Mouse (Mus musculus): Measurements from ENCODE around the gene Accsl. TPM values are rescaled to one million over a fixed set of nuclear protein-coding genes. Genes with fewer than 3 reads are reported as not detected.

Accsl gene
- polyA plus RNA-seq, 1 experiment from 2014 or later = not detected

- Histone ChIP-seq H3K36me3 (replicated peaks; ENCODE audit: control insufficient read depth, insufficient read depth, low read depth, low read length) (no peaks in the 10 kb centered on the region), H3K4me2 (ENCODE audit: low read depth, low read length) (no peak overlapping the region), H3K4me1 (ENCODE audit: control insufficient read depth, insufficient read depth, low read length) (peaks cover 2% of the 10 kb centered on the region; the same call in 1 of the 2 replicates), H3K9ac (replicated peaks; ENCODE audit: low read length) (no peak overlapping the region), H3K9me3 (replicated peaks; ENCODE audit: control insufficient read depth, low read length) (no peaks in the 10 kb centered on the region), H3K27ac (replicated peaks; ENCODE audit: low read depth, low read length) (no peak overlapping the region), H3K4me3 (ENCODE audit: low read depth, low read length) (no peak overlapping the region), H3K27me3 (ENCODE audit: control insufficient read depth, insufficient read depth, low read length) (no peaks in the 10 kb centered on the region)
- WGBS = 54% methylated on average over 16 of the region's 16 CpGs
- ATAC-seq (replicated peaks; ENCODE audit: insufficient number of reproducible peaks, low FRiP score, low TSS enrichment, low read depth) = 0 out of 2 replicates have a peak, but pooled peaks have one; percentile 10
- DNase-seq (ENCODE audit: low spot score) = peak; percentile 80
Observed at GRCm38 (mm10) chr2:93899397-93900380, 30.7 kb upstream of the Accsl start.

GRCm38 (mm10) chr2:93891611-93892280 is 22.8 kb upstream of the Accsl start:
- 19% methylated on average over 9 of the region's 9 CpGs for WGBS
- Histone ChIP-seq H3K9me3 (replicated peaks; ENCODE audit: control insufficient read depth, low read length) (no peaks in the 10 kb centered on the region), H3K27ac (replicated peaks; ENCODE audit: low read depth, low read length) (no peak overlapping the region)

GRCm38 (mm10) chr2:93890143-93890542 is 21.2 kb upstream of the Accsl start:
- no peak for DNase-seq (ENCODE audit: low spot score)
- no peak overlapping the region for H3K27ac ChIP-seq (replicated peaks; ENCODE audit: low read depth, low read length)
- no peaks in the 10 kb centered on the region for H3K9me3 ChIP-seq (replicated peaks; ENCODE audit: control insufficient read depth, low read length)
- H3K4me1 ChIP-seq (ENCODE audit: control insufficient read depth, insufficient read depth, low read length) = no peaks in the 10 kb centered on the region
- no peak overlapping the region for H3K9ac ChIP-seq (replicated peaks; ENCODE audit: low read length)
- no peak overlapping the region for H3K4me2 ChIP-seq (ENCODE audit: low read depth, low read length)
- WGBS = 70% methylated on average over 8 of the region's 8 CpGs
- H3K36me3 ChIP-seq (replicated peaks; ENCODE audit: control insufficient read depth, insufficient read depth, low read depth, low read length) = no peaks in the 10 kb centered on the region
- no peak overlapping the region for H3K4me3 ChIP-seq (ENCODE audit: low read depth, low read length)
- no peaks in the 10 kb centered on the region for H3K27me3 ChIP-seq (ENCODE audit: control insufficient read depth, insufficient read depth, low read length)
- no peak for ATAC-seq (replicated peaks; ENCODE audit: insufficient number of reproducible peaks, low FRiP score, low TSS enrichment, low read depth)

More at GRCm38 (mm10) chr2:93891611-93892280, 22.8 kb upstream of the Accsl start:
- DNase-seq (ENCODE audit: low spot score) (peak; percentile 55), ATAC-seq (replicated peaks; ENCODE audit: insufficient number of reproducible peaks, low FRiP score, low TSS enrichment, low read depth) (peak; percentile 90)
- H3K4me1 ChIP-seq (ENCODE audit: control insufficient read depth, insufficient read depth, low read length) = no peaks in the 10 kb centered on the region
- no peaks in the 10 kb centered on the region for H3K36me3 ChIP-seq (replicated peaks; ENCODE audit: control insufficient read depth, insufficient read depth, low read depth, low read length)
- H3K4me2 ChIP-seq (ENCODE audit: low read depth, low read length) = no peak overlapping the region
- H3K4me3 ChIP-seq (ENCODE audit: low read depth, low read length) = no peak overlapping the region
- H3K27me3 ChIP-seq (ENCODE audit: control insufficient read depth, insufficient read depth, low read length) = no peaks in the 10 kb centered on the region
- H3K9ac ChIP-seq (replicated peaks; ENCODE audit: low read length) = no peak overlapping the region

GRCm38 (mm10) chr2:93889071-93889470 is 20.1 kb upstream of the Accsl start:
- 89% methylated on average over 7 of the region's 7 CpGs for WGBS
- DNase-seq (ENCODE audit: low spot score) = no peak
- Histone ChIP-seq H3K9me3 (replicated peaks; ENCODE audit: control insufficient read depth, low read length) (no peaks in the 10 kb centered on the region), H3K4me1 (ENCODE audit: control insufficient read depth, insufficient read depth, low read length) (no peaks in the 10 kb centered on the region), H3K36me3 (replicated peaks; ENCODE audit: control insufficient read depth, insufficient read depth, low read depth, low read length) (no peaks in the 10 kb centered on the region), H3K27me3 (ENCODE audit: control insufficient read depth, insufficient read depth, low read length) (no peaks in the 10 kb centered on the region), H3K4me2 (ENCODE audit: low read depth, low read length) (no peak overlapping the region), H3K27ac (replicated peaks; ENCODE audit: low read depth, low read length) (no peak overlapping the region), H3K4me3 (ENCODE audit: low read depth, low read length) (no peak overlapping the region), H3K9ac (replicated peaks; ENCODE audit: low read length) (no peak overlapping the region)
- no peak for ATAC-seq (replicated peaks; ENCODE audit: insufficient number of reproducible peaks, low FRiP score, low TSS enrichment, low read depth)

GRCm38 (mm10) chr2:93888366-93888765 is 19.4 kb upstream of the Accsl start:
- H3K4me2 ChIP-seq (ENCODE audit: low read depth, low read length) = no peak overlapping the region
- H3K9me3 ChIP-seq (replicated peaks; ENCODE audit: control insufficient read depth, low read length) = no peaks in the 10 kb centered on the region
- no peak overlapping the region for H3K27ac ChIP-seq (replicated peaks; ENCODE audit: low read depth, low read length)
- no peak overlapping the region for H3K4me3 ChIP-seq (ENCODE audit: low read depth, low read length)
- no peaks in the 10 kb centered on the region for H3K36me3 ChIP-seq (replicated peaks; ENCODE audit: control insufficient read depth, insufficient read depth, low read depth, low read length)
- DNase-seq (ENCODE audit: low spot score) (no peak), ATAC-seq (replicated peaks; ENCODE audit: insufficient number of reproducible peaks, low FRiP score, low TSS enrichment, low read depth) (no peak)
- H3K4me1 ChIP-seq (ENCODE audit: control insufficient read depth, insufficient read depth, low read length) = no peaks in the 10 kb centered on the region
- H3K9ac ChIP-seq (replicated peaks; ENCODE audit: low read length) = no peak overlapping the region
- H3K27me3 ChIP-seq (ENCODE audit: control insufficient read depth, insufficient read depth, low read length) = no peaks in the 10 kb centered on the region
- 76% methylated on average over 6 of the region's 6 CpGs for WGBS

- no peak for ATAC-seq (replicated peaks; ENCODE audit: insufficient number of reproducible peaks, low FRiP score, low TSS enrichment, low read depth)
- WGBS = 80% methylated on average over 11 of the region's 11 CpGs
- no peak overlapping the region for H3K27ac ChIP-seq (replicated peaks; ENCODE audit: low read depth, low read length)
Observed at GRCm38 (mm10) chr2:93887273-93887672, 18.3 kb upstream of the Accsl start.

GRCm38 (mm10) chr2:93886013-93886794 is 17.2 kb upstream of the Accsl start:
- Histone ChIP-seq H3K9me3 (replicated peaks; ENCODE audit: control insufficient read depth, low read length) (no peaks in the 10 kb centered on the region), H3K4me1 (ENCODE audit: control insufficient read depth, insufficient read depth, low read length) (no peaks in the 10 kb centered on the region), H3K27me3 (ENCODE audit: control insufficient read depth, insufficient read depth, low read length) (no peaks in the 10 kb centered on the region), H3K36me3 (replicated peaks; ENCODE audit: control insufficient read depth, insufficient read depth, low read depth, low read length) (no peaks in the 10 kb centered on the region), H3K4me3 (ENCODE audit: low read depth, low read length) (no peak overlapping the region), H3K9ac (replicated peaks; ENCODE audit: low read length) (no peak overlapping the region), H3K27ac (replicated peaks; ENCODE audit: low read depth, low read length) (no peak overlapping the region), H3K4me2 (ENCODE audit: low read depth, low read length) (no peak overlapping the region)
- DNase-seq (ENCODE audit: low spot score) = no peak
- 57% methylated on average over 10 of the region's 10 CpGs for WGBS
- no peak for ATAC-seq (replicated peaks; ENCODE audit: insufficient number of reproducible peaks, low FRiP score, low TSS enrichment, low read depth)

More at GRCm38 (mm10) chr2:93887273-93887672, 18.3 kb upstream of the Accsl start:
- no peaks in the 10 kb centered on the region for H3K27me3 ChIP-seq (ENCODE audit: control insufficient read depth, insufficient read depth, low read length)
- no peak overlapping the region for H3K4me2 ChIP-seq (ENCODE audit: low read depth, low read length)
- DNase-seq (ENCODE audit: low spot score) = no peak
- H3K9me3 ChIP-seq (replicated peaks; ENCODE audit: control insufficient read depth, low read length) = no peaks in the 10 kb centered on the region
- no peaks in the 10 kb centered on the region for H3K4me1 ChIP-seq (ENCODE audit: control insufficient read depth, insufficient read depth, low read length)
- H3K9ac ChIP-seq (replicated peaks; ENCODE audit: low read length) = no peak overlapping the region
- H3K36me3 ChIP-seq (replicated peaks; ENCODE audit: control insufficient read depth, insufficient read depth, low read depth, low read length) = no peaks in the 10 kb centered on the region
- H3K4me3 ChIP-seq (ENCODE audit: low read depth, low read length) = no peak overlapping the region
